Mouse (Mus musculus): Measurements from ENCODE around the gene Kcnv2. TPM values are rescaled to one million over a fixed set of nuclear protein-coding genes. Genes with fewer than 3 reads are reported as not detected.

Gene Kcnv2
- polyA plus RNA-seq, 1 experiment from 2014 or later: not detected

DNA sequence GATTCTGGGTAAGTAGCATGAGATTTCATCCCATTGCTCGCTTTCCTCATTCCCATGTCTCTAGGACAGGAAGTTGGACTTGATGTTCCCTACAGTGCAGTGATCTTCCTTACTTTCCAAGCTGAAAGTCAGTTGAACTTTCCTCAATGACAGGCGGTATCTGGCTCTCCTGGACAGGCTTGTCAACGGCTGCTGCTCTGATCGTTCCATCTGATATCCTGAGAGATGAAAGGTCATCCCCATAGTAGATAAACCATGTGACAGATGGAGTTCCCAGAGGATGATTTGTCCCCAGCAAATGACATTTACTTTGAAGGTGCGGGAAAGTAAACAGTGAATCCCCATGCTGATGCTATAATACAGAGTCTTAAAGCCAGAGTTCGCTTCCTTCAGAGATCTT is 3.2 kb downstream of the Kcnv2 start:
- H3K27me3 ChIP-seq: no peaks in the 10 kb centered on the region
- no peaks in the 10 kb centered on the region for H3K36me3 ChIP-seq
- 80% methylated on average over 6 of the region's 6 CpGs for WGBS
- no peak overlapping the region for H3K9ac ChIP-seq
- no peak for ATAC-seq (ENCODE audit: insufficient number of reproducible peaks, low FRiP score, low TSS enrichment, low read depth)
- no peak overlapping the region for H3K4me3 ChIP-seq (replicated peaks)
- H3K4me2 ChIP-seq (replicated peaks): no peak overlapping the region
- no peak overlapping the region for H3K27ac ChIP-seq (replicated peaks)
- H3K9me3 ChIP-seq (replicated peaks): no peaks in the 10 kb centered on the region
- no peaks in the 10 kb centered on the region for H3K4me1 ChIP-seq

DNA sequence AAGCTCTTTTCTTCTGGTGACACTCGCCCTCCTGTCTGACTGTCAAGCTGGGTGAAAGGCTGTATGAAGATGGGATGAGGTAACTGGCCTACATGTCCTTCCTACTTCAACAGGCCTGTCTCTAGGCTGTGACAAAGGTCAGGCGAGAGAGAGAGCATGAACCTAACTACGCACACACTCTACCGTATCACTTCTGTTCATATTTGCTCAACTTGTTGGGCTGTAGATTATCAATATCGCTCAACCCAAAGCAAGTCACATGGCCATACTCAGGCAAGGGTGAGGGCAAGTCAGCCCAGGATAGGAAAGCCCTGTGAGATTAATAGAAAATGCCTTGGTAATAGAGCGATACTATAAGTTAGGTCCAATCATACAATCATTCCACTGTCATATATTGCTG is 5.2 kb downstream of the Kcnv2 start:
- H3K36me3 ChIP-seq: no peaks in the 10 kb centered on the region
- no peaks in the 10 kb centered on the region for H3K9me3 ChIP-seq (replicated peaks)
- no peak for ATAC-seq (ENCODE audit: insufficient number of reproducible peaks, low FRiP score, low TSS enrichment, low read depth)
- H3K27ac ChIP-seq (replicated peaks): no peak overlapping the region
- 95% methylated on average over 6 of the region's 6 CpGs for WGBS
- no peaks in the 10 kb centered on the region for H3K27me3 ChIP-seq
- H3K4me3 ChIP-seq (replicated peaks): no peak overlapping the region
- H3K4me2 ChIP-seq (replicated peaks): no peak overlapping the region
- H3K9ac ChIP-seq: no peak overlapping the region
- H3K4me1 ChIP-seq: 0 out of 2 replicates have a peak, but pooled peaks cover 5% of the 10 kb centered on the region

DNA sequence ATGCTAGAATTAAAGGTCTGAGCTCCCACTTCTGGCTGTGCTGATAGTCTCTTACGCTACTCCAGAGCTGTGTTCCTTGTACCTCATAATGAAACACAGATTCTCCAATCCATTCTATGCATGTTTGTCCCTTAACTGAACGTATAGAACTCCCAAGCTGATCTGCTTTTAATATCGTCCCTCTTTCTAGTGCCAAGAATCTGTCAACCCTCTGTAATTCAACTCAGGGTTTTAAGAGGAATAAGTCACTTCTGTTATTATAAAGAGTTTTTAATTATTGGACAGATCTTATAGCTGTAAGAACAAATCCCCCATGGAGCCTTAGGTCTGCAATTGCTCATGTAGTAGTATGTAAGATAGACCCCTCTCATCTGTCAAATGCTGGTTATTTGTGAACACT is 5.8 kb downstream of the Kcnv2 start:
- ATAC-seq (ENCODE audit: insufficient number of reproducible peaks, low FRiP score, low TSS enrichment, low read depth): no peak
- 27% methylated on average over 3 of the region's 3 CpGs for WGBS
- Histone ChIP-seq H3K9ac (no peak overlapping the region), H3K9me3 (replicated peaks) (no peaks in the 10 kb centered on the region), H3K27me3 (peaks cover under 1% of the 10 kb centered on the region; the same call in 1 of the 2 replicates), H3K36me3 (no peaks in the 10 kb centered on the region), H3K4me2 (replicated peaks) (no peak overlapping the region), H3K27ac (replicated peaks) (no peak overlapping the region), H3K4me3 (replicated peaks) (no peak overlapping the region), H3K4me1 (0 out of 2 replicates have a peak, but pooled peaks cover 5% of the 10 kb centered on the region)

DNA sequence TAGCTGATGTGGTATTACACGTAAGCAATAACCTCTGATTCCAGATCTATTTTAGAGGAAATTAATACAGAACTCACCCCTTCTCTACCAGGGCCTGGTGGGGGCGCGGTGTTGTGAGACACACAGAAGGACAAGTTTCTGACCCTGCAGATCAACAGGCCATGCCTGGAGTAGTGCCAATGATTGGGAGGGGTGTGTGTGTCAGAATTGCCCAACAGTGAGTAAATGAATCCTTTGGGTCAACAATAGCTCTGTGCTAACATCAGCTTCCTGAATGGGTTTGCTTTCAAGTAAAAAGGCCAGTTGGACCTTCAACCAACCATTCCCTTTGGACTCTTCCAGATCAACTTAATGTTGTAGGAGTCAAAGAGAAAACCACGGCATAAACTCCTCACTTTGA is 6.3 kb downstream of the Kcnv2 start:
- ATAC-seq (ENCODE audit: insufficient number of reproducible peaks, low FRiP score, low TSS enrichment, low read depth): no peak
- Histone ChIP-seq H3K9ac (no peak overlapping the region), H3K27ac (replicated peaks) (no peak overlapping the region), H3K4me3 (replicated peaks) (no peak overlapping the region), H3K27me3 (peaks cover 3% of the 10 kb centered on the region; the same call in 1 of the 2 replicates), H3K36me3 (no peaks in the 10 kb centered on the region), H3K4me2 (replicated peaks) (no peak overlapping the region), H3K9me3 (replicated peaks) (no peaks in the 10 kb centered on the region), H3K4me1 (0 out of 2 replicates have a peak, but pooled peaks cover 5% of the 10 kb centered on the region)
- 71% methylated on average over 4 of the region's 4 CpGs for WGBS

DNA sequence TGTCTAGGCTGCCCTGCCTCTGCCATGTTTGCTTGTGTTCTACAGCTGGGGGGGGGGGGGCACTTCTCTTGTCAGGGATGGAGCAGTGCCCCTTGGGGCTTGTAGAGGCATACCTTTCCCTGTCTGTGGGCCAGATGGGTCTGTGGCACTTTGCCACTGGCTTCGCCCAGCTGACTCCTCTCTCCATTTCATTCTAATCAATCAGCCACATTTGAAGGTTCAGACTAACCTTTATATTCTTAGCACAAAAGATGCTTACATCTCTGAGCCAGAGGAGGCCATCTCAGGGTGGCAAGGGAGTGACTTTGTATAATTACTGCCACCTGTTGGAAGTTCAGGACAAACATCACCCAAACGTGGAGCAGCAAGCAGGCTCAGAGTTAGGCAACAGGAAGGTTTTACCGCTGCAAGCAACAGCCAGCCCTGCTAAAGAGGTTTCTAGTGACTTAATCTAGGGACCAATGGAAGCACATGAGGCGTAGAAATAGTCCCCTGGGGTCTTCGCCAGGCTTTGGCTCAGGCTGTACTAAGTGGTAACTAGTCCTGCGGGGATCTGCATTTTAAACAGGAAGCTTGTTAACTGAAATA is 9.9 kb downstream of the Kcnv2 start:
- Histone ChIP-seq H3K4me3 (replicated peaks) (no peak overlapping the region), H3K9ac (no peak overlapping the region), H3K36me3 (no peaks in the 10 kb centered on the region), H3K4me2 (replicated peaks) (no peak overlapping the region), H3K9me3 (replicated peaks) (no peaks in the 10 kb centered on the region), H3K27ac (replicated peaks) (no peak overlapping the region), H3K4me1 (0 out of 2 replicates have a peak, but pooled peaks cover 10% of the 10 kb centered on the region), H3K27me3 (peaks cover 3% of the 10 kb centered on the region; the same call in 1 of the 2 replicates)
- ATAC-seq (ENCODE audit: insufficient number of reproducible peaks, low FRiP score, low TSS enrichment, low read depth): peak; percentile 43; the same call in 1 of the 2 replicates
- 46% methylated on average over 6 of the region's 6 CpGs for WGBS

DNA sequence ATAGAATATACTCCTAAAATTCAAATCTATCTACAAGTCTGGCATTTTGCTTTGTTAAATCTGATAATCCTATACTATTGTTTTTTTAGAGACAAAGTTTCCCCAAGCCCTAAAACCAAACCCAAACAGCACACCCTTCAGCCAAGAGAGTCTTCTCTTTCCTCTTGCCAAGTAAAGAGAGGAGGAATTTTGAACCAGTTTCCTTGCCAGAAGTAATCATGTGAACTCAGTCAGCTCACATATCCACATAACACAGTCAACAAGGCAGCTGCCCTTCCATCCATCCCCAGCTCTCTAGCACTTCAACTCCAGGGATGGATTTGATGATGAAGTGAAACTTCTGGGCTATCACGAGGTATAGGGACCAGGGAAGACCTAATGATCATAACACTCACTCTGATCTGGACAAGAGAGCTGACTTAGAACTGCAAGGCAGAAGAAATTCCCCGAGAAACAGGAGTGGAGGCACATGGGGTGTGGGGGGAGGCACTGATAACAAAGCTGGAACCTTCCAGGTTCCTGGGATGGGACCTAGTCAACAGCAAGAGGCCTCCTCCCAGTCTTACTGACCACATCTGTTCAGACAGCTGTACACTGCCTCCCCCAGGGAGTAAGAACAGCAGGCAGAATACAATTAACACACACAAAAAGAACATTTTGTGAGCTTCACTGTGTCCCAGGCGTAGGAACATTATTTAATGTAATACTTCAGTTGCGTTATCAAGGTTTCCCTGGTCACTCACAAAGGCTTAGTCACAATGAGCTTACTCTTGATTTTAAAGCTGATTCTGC is 13.9 kb downstream of the Kcnv2 start:
- no peak overlapping the region for H3K4me3 ChIP-seq (replicated peaks)
- peak; percentile 52; the same call in 1 of the 2 replicates for ATAC-seq (ENCODE audit: insufficient number of reproducible peaks, low FRiP score, low TSS enrichment, low read depth)
- H3K9ac ChIP-seq: no peak overlapping the region
- H3K4me1 ChIP-seq: 0 out of 2 replicates have a peak, but pooled peaks cover 10% of the 10 kb centered on the region
- peaks cover 3% of the 10 kb centered on the region; the same call in 1 of the 2 replicates for H3K27me3 ChIP-seq
- no peaks in the 10 kb centered on the region for H3K9me3 ChIP-seq (replicated peaks)
- 68% methylated on average over 4 of the region's 4 CpGs for WGBS
- no peak overlapping the region; the same call in 1 of the 2 replicates for H3K27ac ChIP-seq (replicated peaks)
- no peak overlapping the region for H3K4me2 ChIP-seq (replicated peaks)
- H3K36me3 ChIP-seq: no peaks in the 10 kb centered on the region

DNA sequence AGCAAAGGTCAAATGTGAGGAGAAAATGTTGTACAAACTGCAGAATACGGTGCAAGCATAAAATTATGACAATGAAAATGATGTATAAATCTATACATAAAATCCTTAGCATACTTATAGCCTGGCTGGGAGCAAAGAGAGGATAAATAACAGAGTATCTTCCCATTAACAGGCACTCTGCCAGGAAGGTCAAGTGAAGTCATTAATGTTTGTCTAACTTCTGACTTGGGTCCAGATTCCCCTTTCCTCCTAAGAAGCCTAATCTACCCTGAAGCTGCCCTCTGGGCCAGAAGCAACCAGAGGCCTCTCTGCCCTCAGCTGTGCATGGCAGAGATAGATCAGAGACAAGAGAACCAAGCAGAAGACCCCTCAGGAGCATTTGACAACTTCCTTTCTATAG is 24.1 kb downstream of the Kcnv2 start:
- Histone ChIP-seq H3K9ac (no peak overlapping the region), H3K27me3 (no peaks in the 10 kb centered on the region), H3K27ac (replicated peaks) (no peak overlapping the region), H3K4me2 (replicated peaks) (no peak overlapping the region), H3K4me1 (no peaks in the 10 kb centered on the region), H3K4me3 (replicated peaks) (no peak overlapping the region), H3K9me3 (replicated peaks) (no peaks in the 10 kb centered on the region), H3K36me3 (no peaks in the 10 kb centered on the region)
- no peak for ATAC-seq (ENCODE audit: insufficient number of reproducible peaks, low FRiP score, low TSS enrichment, low read depth)
- 87% methylated on average over 1 of the region's 1 CpGs for WGBS

DNA sequence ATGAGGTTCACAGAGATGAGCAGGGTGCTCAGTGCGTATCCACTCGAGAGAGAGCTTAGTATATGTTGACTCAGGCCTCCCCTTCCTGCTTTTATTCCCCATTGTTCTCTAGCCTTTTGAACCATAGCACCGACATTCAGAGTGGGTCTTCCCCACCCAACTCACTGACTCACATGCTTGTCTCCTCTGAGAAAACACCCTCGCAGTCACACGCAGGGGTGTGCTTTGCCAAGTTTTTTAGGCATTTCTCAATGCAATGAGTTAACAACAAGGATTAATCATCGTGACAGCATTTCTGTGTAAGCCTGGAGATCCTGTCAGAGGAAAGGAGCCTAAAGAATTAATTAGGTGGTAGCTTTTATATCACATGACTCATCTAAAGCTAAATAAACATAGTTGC is 29.3 kb downstream of the Kcnv2 start:
- H3K9ac ChIP-seq: no peak overlapping the region
- WGBS: 60% methylated on average over 6 of the region's 6 CpGs
- no peak for ATAC-seq (ENCODE audit: insufficient number of reproducible peaks, low FRiP score, low TSS enrichment, low read depth)

DNA sequence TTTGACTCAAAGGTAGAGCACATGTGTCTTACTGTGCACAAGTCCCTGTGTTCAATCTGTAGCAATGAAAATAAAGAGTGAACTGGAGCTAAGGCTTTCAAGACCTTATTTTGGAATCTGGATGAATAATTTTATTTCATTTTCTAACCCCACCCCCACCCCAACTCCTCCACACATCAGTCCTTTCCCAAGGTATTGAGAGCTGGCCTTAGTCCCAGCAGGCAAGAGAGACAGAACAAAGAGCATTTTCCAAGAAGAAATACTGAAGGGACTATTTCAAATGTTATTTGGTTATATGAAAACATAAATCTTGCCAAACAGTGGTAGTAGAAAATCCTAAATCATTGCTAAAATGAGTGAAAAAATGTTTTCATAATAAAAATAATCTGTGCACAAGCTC is 38.0 kb downstream of the Kcnv2 start:
- Histone ChIP-seq H3K9ac (no peak overlapping the region), H3K9me3 (replicated peaks) (no peaks in the 10 kb centered on the region), H3K27ac (replicated peaks) (no peak overlapping the region), H3K36me3 (no peaks in the 10 kb centered on the region), H3K4me2 (replicated peaks) (no peak overlapping the region), H3K4me1 (no peaks in the 10 kb centered on the region), H3K27me3 (peaks cover 2% of the 10 kb centered on the region; the same call in 1 of the 2 replicates), H3K4me3 (replicated peaks) (no peak overlapping the region)
- ATAC-seq (ENCODE audit: insufficient number of reproducible peaks, low FRiP score, low TSS enrichment, low read depth): no peak

More for the DNA sequence above, 29.3 kb downstream of the Kcnv2 start:
- Histone ChIP-seq H3K27me3 (no peaks in the 10 kb centered on the region), H3K4me1 (no peaks in the 10 kb centered on the region), H3K27ac (replicated peaks) (no peak overlapping the region), H3K36me3 (no peaks in the 10 kb centered on the region), H3K4me3 (replicated peaks) (no peak overlapping the region), H3K9me3 (replicated peaks) (no peaks in the 10 kb centered on the region), H3K4me2 (replicated peaks) (no peak overlapping the region)

DNA sequence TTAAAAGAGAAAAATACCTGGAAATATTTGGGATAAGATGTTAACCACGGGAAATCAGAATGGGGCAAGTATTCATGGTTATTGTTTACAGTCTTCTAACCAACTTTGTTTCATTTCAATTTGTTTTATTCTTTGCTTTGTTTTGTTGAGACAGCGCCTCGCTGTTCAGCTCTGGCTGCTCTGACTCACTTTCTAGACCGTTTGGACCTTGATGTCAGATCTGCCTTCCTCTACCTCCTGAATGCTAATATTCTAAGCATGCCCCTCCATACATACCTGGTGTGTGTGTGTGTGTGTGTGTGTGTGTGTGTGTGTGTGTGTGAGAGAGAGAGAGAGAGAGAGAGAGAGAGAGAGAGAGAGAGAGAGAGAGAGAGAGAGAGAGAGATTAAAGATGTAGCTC is 41.5 kb downstream of the Kcnv2 start:
- peaks cover 3% of the 10 kb centered on the region; the same call in 1 of the 2 replicates for H3K27me3 ChIP-seq
- no peak overlapping the region for H3K27ac ChIP-seq (replicated peaks)
- H3K4me3 ChIP-seq (replicated peaks): no peak overlapping the region
- no peak for ATAC-seq (ENCODE audit: insufficient number of reproducible peaks, low FRiP score, low TSS enrichment, low read depth)
- H3K4me2 ChIP-seq (replicated peaks): no peak overlapping the region
- H3K9ac ChIP-seq: no peak overlapping the region
- no peaks in the 10 kb centered on the region for H3K4me1 ChIP-seq
- H3K9me3 ChIP-seq (replicated peaks): no peaks in the 10 kb centered on the region
- WGBS: 63% methylated on average over 4 of the region's 4 CpGs
- H3K36me3 ChIP-seq: no peaks in the 10 kb centered on the region

DNA sequence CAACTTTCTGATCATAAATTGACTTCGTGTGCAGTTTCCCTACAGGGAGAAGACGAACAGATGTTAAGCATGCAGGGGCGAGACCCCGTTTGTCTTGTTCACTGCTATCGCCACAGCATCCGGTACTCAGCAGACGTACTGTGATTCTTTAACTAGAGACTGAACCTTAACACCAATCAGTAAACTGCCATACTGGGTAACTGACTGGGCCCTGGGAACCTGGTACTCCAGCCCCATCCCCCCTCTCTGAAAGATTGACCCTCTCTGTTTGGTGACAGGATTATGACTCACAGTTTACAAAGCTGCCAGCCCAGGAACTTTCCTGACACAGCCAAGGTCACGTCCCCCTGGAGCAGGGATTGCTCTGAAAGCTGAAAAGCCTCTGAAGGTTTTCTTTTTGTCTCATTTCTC is 42.1 kb downstream of the Kcnv2 start:
- Histone ChIP-seq H3K4me2 (replicated peaks) (peak overlapping the region; percentile 6; the same call in 1 of the 2 replicates), H3K36me3 (no peaks in the 10 kb centered on the region), H3K9me3 (replicated peaks) (no peaks in the 10 kb centered on the region), H3K27ac (replicated peaks) (no peak overlapping the region), H3K4me3 (replicated peaks) (no peak overlapping the region), H3K27me3 (peaks cover 3% of the 10 kb centered on the region; the same call in 1 of the 2 replicates), H3K4me1 (no peaks in the 10 kb centered on the region), H3K9ac (no peak overlapping the region)
- no peak for ATAC-seq (ENCODE audit: insufficient number of reproducible peaks, low FRiP score, low TSS enrichment, low read depth)
- 15% methylated on average over 8 of the region's 8 CpGs for WGBS
